Mouse (Mus musculus) MEL (cell line): ENCODE measurements around the gene Nup93. TPM values are rescaled to one million over a fixed set of nuclear protein-coding genes. Genes with fewer than 3 reads are reported as not detected.

Source experiments
- DNase-seq: peaks from one replicate; pipeline ENCODE4 v3.0.0; 2011; ENCODE audit warnings: low read depth, low spot score
- H3K27ac ChIP-seq: 2 replicates; pipeline ENCODE4 v1.5.1; 2012; ENCODE audit warnings: low read depth, mild to moderate bottlenecking, control low read depth, low read length, moderate library complexity; ENCODE audit not compliant: control insufficient read depth
- H3K27me3 ChIP-seq, 2 experiments: fragments of 150-350 bp in 1 of 2; sonication (generic) in 1 of 2; 2 replicates each; pipeline ENCODE4 v1.6.1; 2012; ENCODE audit warnings: low read length in 2 of 2, mild to moderate bottlenecking in 2 of 2, improper control_type of control experiment in 1 of 2, moderate library complexity in 1 of 2; ENCODE audit not compliant: insufficient read depth in 2 of 2, control insufficient read depth in 1 of 2
- H3K36me3 ChIP-seq, 2 experiments: 2 replicates each; pipeline ENCODE4 v1.6.1; 2012 to 2014; ENCODE audit warnings: low read length in 2 of 2, improper control_type of control experiment in 1 of 2, inconsistent platforms in 1 of 2, mild to moderate bottlenecking in 1 of 2; ENCODE audit not compliant: insufficient read depth in 2 of 2, control insufficient read depth in 1 of 2
- H3K4me1 ChIP-seq, 2 experiments: fragments of 150-350 bp in 1 of 2; sonication (generic) in 1 of 2; 2 replicates each; pipeline ENCODE4 v1.6.1; 2012; ENCODE audit warnings: low read length in 2 of 2, improper control_type of control experiment in 1 of 2, mild to moderate bottlenecking in 1 of 2; ENCODE audit not compliant: insufficient read depth in 2 of 2, control insufficient read depth in 1 of 2
- H3K4me3 ChIP-seq, 2 experiments: fragments of 150-350 bp in 1 of 2; sonication (generic) in 1 of 2; 2 replicates each; pipeline ENCODE4 v1.5.1; 2012; ENCODE audit warnings: low read depth in 2 of 2, low read length in 2 of 2, mild to moderate bottlenecking in 2 of 2, moderate library complexity in 2 of 2, control low read depth in 1 of 2, improper control_type of control experiment in 1 of 2; ENCODE audit not compliant: control insufficient read depth in 1 of 2, insufficient read depth in 1 of 2
- H3K79me2 ChIP-seq: 2 replicates; pipeline ENCODE4 v1.6.1; 2012; ENCODE audit warnings: mild to moderate bottlenecking, low read length, moderate library complexity; ENCODE audit not compliant: control insufficient read depth, poor library complexity, insufficient read depth
- H3K9ac ChIP-seq: 2 replicates; pipeline ENCODE4 v1.6.1; 2012; ENCODE audit warnings: low read depth, mild to moderate bottlenecking, control low read depth, low read length, moderate library complexity; ENCODE audit not compliant: control insufficient read depth, poor library complexity, severe bottlenecking
- H3K9me3 ChIP-seq: fragments of 150-350 bp; sonication (generic); replicated peaks from 2 replicates; pipeline ENCODE4 v1.6.1; 2012; ENCODE audit warnings: mild to moderate bottlenecking, low read length, improper control_type of control experiment, moderate library complexity; ENCODE audit not compliant: insufficient read depth
- CHD1 ChIP-seq: IDR thresholded peaks from 2 replicates; pipeline ENCODE4 v1.6.1; 2012; ENCODE audit warnings: low read depth, mild to moderate bottlenecking, inconsistent platforms, low read length, improper control_type of control experiment
- CTCF ChIP-seq, 3 experiments: IDR thresholded peaks in 2 of 3; conservative IDR thresholded peaks in 1 of 3; 2 replicates each; pipeline ENCODE4 v1.5.1; 2011 to 2012; ENCODE audit warnings: low read length in 3 of 3, low read depth in 2 of 3, mild to moderate bottlenecking in 2 of 3, improper control_type of control experiment in 1 of 3, inconsistent platforms in 1 of 3, mixed read lengths in 1 of 3, moderate library complexity in 1 of 3; ENCODE audit not compliant: control insufficient read depth in 1 of 3, insufficient read depth in 1 of 3, poor library complexity in 1 of 3, severe bottlenecking in 1 of 3
- EP300 ChIP-seq, 2 experiments: IDR thresholded peaks; 2 replicates each; pipeline ENCODE4 v1.6.1; 2011; ENCODE audit warnings: improper control_type of control experiment in 2 of 2, low read length in 2 of 2, low read depth in 1 of 2, mild to moderate bottlenecking in 1 of 2
- ETS1 ChIP-seq: IDR thresholded peaks from 2 replicates; pipeline ENCODE4 v1.6.1; 2012; ENCODE audit warnings: low read depth, mild to moderate bottlenecking, inconsistent platforms, low read length, improper control_type of control experiment, moderate library complexity
- GABPA ChIP-seq: IDR thresholded peaks from 2 replicates; pipeline ENCODE4 v1.6.1; 2012; ENCODE audit warnings: low read depth, mild to moderate bottlenecking, inconsistent platforms, low read length, improper control_type of control experiment, moderate library complexity
- GATA1 ChIP-seq: IDR thresholded peaks from 2 replicates; pipeline ENCODE4 v1.6.1; 2011; ENCODE audit warnings: low read depth, low read length, improper control_type of control experiment
- JUND ChIP-seq: IDR thresholded peaks from 2 replicates; pipeline ENCODE4 v1.6.1; 2011; ENCODE audit warnings: low read depth, mild to moderate bottlenecking, improper control_type of control experiment, low read length
- KAT2A ChIP-seq: conservative IDR thresholded peaks from 2 replicates; pipeline ENCODE4 v1.6.1; 2012; ENCODE audit warnings: low read depth, low read length, improper control_type of control experiment, inconsistent platforms
- MAFK ChIP-seq: IDR thresholded peaks from 2 replicates; pipeline ENCODE4 v1.6.1; 2011; ENCODE audit warnings: low read depth, mild to moderate bottlenecking, low read length, improper control_type of control experiment, borderline replicate concordance
- MEF2A ChIP-seq: IDR thresholded peaks from 2 replicates; pipeline ENCODE4 v1.6.1; 2014; ENCODE audit warnings: low read depth, mild to moderate bottlenecking, inconsistent platforms, low read length, improper control_type of control experiment; ENCODE audit not compliant: poor library complexity, insufficient replicate concordance, severe bottlenecking; ENCODE audit errors: extremely low read depth
- MXI1 ChIP-seq: IDR thresholded peaks from 2 replicates; pipeline ENCODE4 v1.6.1; 2011; ENCODE audit warnings: mild to moderate bottlenecking, low read depth, low read length, improper control_type of control experiment
- POLR2AphosphoS2 ChIP-seq: IDR thresholded peaks from 2 replicates; pipeline ENCODE4 v1.6.1; 2011; ENCODE audit warnings: low read length, improper control_type of control experiment
- POLR2AphosphoS5 ChIP-seq: IDR thresholded peaks from 2 replicates; pipeline ENCODE4 v1.6.1; 2012; ENCODE audit warnings: low read depth, borderline replicate concordance, mild to moderate bottlenecking, inconsistent platforms, low read length, moderate library complexity, mixed read lengths
- RCOR1 ChIP-seq: IDR thresholded peaks from 2 replicates; pipeline ENCODE4 v1.6.1; 2012; ENCODE audit warnings: low read depth, mild to moderate bottlenecking, inconsistent platforms, low read length, improper control_type of control experiment
- SIN3A ChIP-seq: IDR thresholded peaks from 2 replicates; pipeline ENCODE4 v1.6.1; 2012; ENCODE audit warnings: low read length, improper control_type of control experiment, inconsistent platforms
- TCF12 ChIP-seq: IDR thresholded peaks from 2 replicates; pipeline ENCODE4 v1.6.1; 2014; ENCODE audit warnings: low read depth, mild to moderate bottlenecking, inconsistent platforms, low read length, improper control_type of control experiment, moderate library complexity
- ZC3H11A ChIP-seq: IDR thresholded peaks from 2 replicates; pipeline ENCODE4 v1.6.1; 2012; ENCODE audit warnings: low read depth, mild to moderate bottlenecking, inconsistent platforms, low read length, improper control_type of control experiment
- polyA plus RNA-seq, 2 experiments: library from polyadenylated mRNA; stranded (reverse) in 1 of 2; unstranded in 1 of 2; fragments of >175 nt in 1 of 2; fragments of >200 nt in 1 of 2; gene quantifications; 2 replicates each; pipeline versions ENCODE4 v1.2.1 to v1.2.4; 2012; ENCODE audit warnings: low replicate concordance in 2 of 2, low read depth in 1 of 2; ENCODE audit not compliant: insufficient read length in 2 of 2, insufficient read depth in 1 of 2, missing spikeins in 1 of 2
- total RNA-seq: library from RNA; depleted of rRNA; stranded (reverse); fragments of 300-350 nt; gene quantifications from 2 replicates; pipeline ENCODE4 v1.2.3, GENCODE M21; 2012

Gene Nup93
- total and polyA plus RNA-seq, 3 experiments, result 71.6 to 292 (median 110) TPM

GRCm38 (mm10) chr8:94290606-94291005 is 76.2 kb downstream of the Nup93 start:
- Histone ChIP-seq H3K9ac (peak overlapping the region; percentile 26; the same call in 1 of the 2 replicates), H3K4me1 (peaks cover 14 to 17% of the 10 kb centered on the region in 2 experiments), H3K27me3 (no peaks in the 10 kb centered on the region), H3K27ac (peak overlapping the region; percentile 81), H3K9me3 (no peaks in the 10 kb centered on the region), H3K36me3 (peaks cover 11 to 23% of the 10 kb centered on the region in 2 experiments), H3K4me3 (no peak overlapping the region), H3K79me2 (no peaks in the 10 kb centered on the region)
- peak; percentile 72 for DNase-seq
- peak in 1 of 3 experiments; percentile 10; a peak in 2 of 6 replicates for TF ChIP-seq CTCF (IDR thresholded peaks at IDR 0.05 in 2 of 3, conservative IDR thresholded peaks at IDR 0.05 in 1 of 3; ENCODE audit: control insufficient read depth in 1 of 3, insufficient read depth in 1 of 3, low read depth in 2 of 3, low read length in 3 of 3, poor library complexity in 1 of 3, severe bottlenecking in 1 of 3)
- no peak for TF ChIP-seq JUND
- TF ChIP-seq CHD1, result no peak
- peak; percentile 28 to 71; a peak in 3 of 4 replicates for TF ChIP-seq EP300 (IDR thresholded peaks at IDR 0.05; ENCODE audit: low read depth in 1 of 2, low read length in 2 of 2)
- peak; percentile 32; the same call in 1 of the 2 replicates for TF ChIP-seq TCF12
- TF ChIP-seq SIN3A, result peak; percentile 52; the same call in 1 of the 2 replicates
- TF ChIP-seq GABPA, result peak; percentile 77; the same call in 1 of the 2 replicates
- TF ChIP-seq ZC3H11A, result no peak
- peak; percentile 37; the same call in 1 of the 2 replicates for TF ChIP-seq MXI1
- 0 out of 2 replicates have a peak, but pooled peaks have one; percentile 45 for TF ChIP-seq MAFK
- peak; percentile 71 for TF ChIP-seq ETS1
- TF ChIP-seq RCOR1, result 0 out of 2 replicates have a peak, but pooled peaks have one; percentile 29

GRCm38 (mm10) chr8:94292072-94292471 is 77.7 kb downstream of the Nup93 start:
- H3K4me3 ChIP-seq, result no peak overlapping the region
- H3K36me3 ChIP-seq, result peaks cover 14 to 23% of the 10 kb centered on the region in 2 experiments
- H3K27ac ChIP-seq, result no peak overlapping the region
- TF ChIP-seq POLR2AphosphoS5 (no peak), POLR2AphosphoS2 (no peak), GATA1 (no peak), EP300 (IDR thresholded peaks at IDR 0.05; ENCODE audit: low read depth in 1 of 2, low read length in 2 of 2) (no peak), MEF2A (no peak), KAT2A (no peak), ETS1 (no peak)
- no peaks in the 10 kb centered on the region for H3K9me3 ChIP-seq
- no peak for DNase-seq
- H3K79me2 ChIP-seq, result no peaks in the 10 kb centered on the region
- peaks cover 14 to 18% of the 10 kb centered on the region in 2 experiments for H3K4me1 ChIP-seq
- H3K27me3 ChIP-seq, result no peaks in the 10 kb centered on the region
- no peak overlapping the region for H3K9ac ChIP-seq
